Mouse (Mus musculus) midbrain, embryonic 14.5 days (tissue): ENCODE data around the gene Pygo1. TPM values are rescaled to one million over a fixed set of nuclear protein-coding genes. Genes with fewer than 3 reads are reported as not detected.

Source experiments
- ATAC-seq: fragments of 200-750 bp; cut with Nextera tagmentation; 2 replicates; pipeline ENCODE4 v1.8.0; 2017; ENCODE audit warnings: moderate number of reproducible peaks, moderate library complexity; ENCODE audit not compliant: low FRiP score, low TSS enrichment
- DNase-seq: peaks from one replicate; pipeline ENCODE4 v3.0.0-alpha.2; 2015
- H3K27ac ChIP-seq: fragments of 300-500 bp; sonication (generic); replicated peaks from 2 replicates; pipeline ENCODE4 v1.5.1; 2014; ENCODE audit warnings: mild to moderate bottlenecking, low read depth, low read length, moderate library complexity
- H3K27me3 ChIP-seq: fragments of 300-500 bp; sonication (generic); 2 replicates; pipeline ENCODE4 v1.6.1; 2014; ENCODE audit warnings: low read length, control low read depth, mixed read lengths; ENCODE audit not compliant: control insufficient read depth, insufficient read depth
- H3K36me3 ChIP-seq: fragments of 300-500 bp; sonication (generic); 2 replicates; pipeline ENCODE4 v1.6.1; 2014; ENCODE audit warnings: low read length, control low read depth; ENCODE audit not compliant: control insufficient read depth, insufficient read depth
- H3K4me1 ChIP-seq: fragments of 300-500 bp; sonication (generic); 2 replicates; pipeline ENCODE4 v1.6.1; 2014; ENCODE audit warnings: mild to moderate bottlenecking, antibody characterized with exemption, low read length, control low read depth; ENCODE audit not compliant: control insufficient read depth, insufficient read depth
- H3K4me2 ChIP-seq: fragments of 300-500 bp; sonication (generic); 2 replicates; pipeline ENCODE4 v1.6.1; 2014; ENCODE audit warnings: mild to moderate bottlenecking, low read length, moderate library complexity
- H3K4me3 ChIP-seq: fragments of 300-500 bp; sonication (generic); replicated peaks from 2 replicates; pipeline ENCODE4 v1.5.1; 2014; ENCODE audit warnings: low read depth, low read length
- H3K9ac ChIP-seq: fragments of 300-500 bp; sonication (generic); replicated peaks from 2 replicates; pipeline ENCODE4 v1.6.1; 2014; ENCODE audit warnings: mild to moderate bottlenecking, low read length, moderate library complexity
- H3K9me3 ChIP-seq: fragments of 300-500 bp; sonication (generic); 2 replicates; pipeline ENCODE4 v1.6.1; 2016; ENCODE audit warnings: low read length, control low read depth, mixed read lengths; ENCODE audit not compliant: control insufficient read depth
- WGBS: fragments of 180-500 bp; shearing (Covaris S2); extraction: QIAGEN DNeasy Blood & Tissue Kit; methylation state at CpG from one replicate; pipeline ENCODE4 v1.1.7; 2014; 5-methylcytosine and 5-hydroxymethylcytosine counted together
- polyA plus RNA-seq: library from polyadenylated mRNA; unstranded; fragments of >200 nt; fragmentation: Nextera tagmentation; extraction: Ambion mirVana; gene quantifications from 2 replicates; pipeline ENCODE4 v1.2.1, GENCODE M21; 2014

Pygo1 gene
- polyA plus RNA-seq, 1 experiment from 2014 or later = 16.3 TPM

DNA sequence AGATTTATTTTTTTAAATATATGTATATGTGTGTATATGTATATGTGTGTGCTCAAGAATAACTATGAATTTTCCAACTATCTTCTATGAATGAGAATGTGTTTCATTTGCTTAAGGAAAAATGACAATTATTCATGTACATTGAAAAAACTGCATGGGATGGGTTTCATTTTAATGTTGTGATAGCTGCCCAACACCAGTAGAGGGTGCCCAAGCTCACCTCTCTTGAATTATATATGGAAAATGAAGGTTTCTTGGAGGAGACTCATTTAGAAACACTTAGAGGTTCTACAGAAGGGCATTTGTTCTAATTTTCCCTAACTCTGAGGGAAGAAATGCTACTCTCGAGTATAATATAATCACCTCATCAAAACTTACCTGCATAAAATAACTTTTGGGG lies 35.7 kb upstream of the Pygo1 start:
- Histone ChIP-seq H3K36me3 (no peaks in the 10 kb centered on the region), H3K9me3 (no peaks in the 10 kb centered on the region), H3K4me2 (no peak overlapping the region), H3K27ac (no peak overlapping the region), H3K9ac (no peak overlapping the region), H3K4me3 (no peak overlapping the region), H3K27me3 (no peaks in the 10 kb centered on the region), H3K4me1 (no peaks in the 10 kb centered on the region)
- peak; percentile 75 for DNase-seq
- WGBS = 96% methylated on average over 1 of the region's 1 CpGs
- ATAC-seq = no peak

DNA sequence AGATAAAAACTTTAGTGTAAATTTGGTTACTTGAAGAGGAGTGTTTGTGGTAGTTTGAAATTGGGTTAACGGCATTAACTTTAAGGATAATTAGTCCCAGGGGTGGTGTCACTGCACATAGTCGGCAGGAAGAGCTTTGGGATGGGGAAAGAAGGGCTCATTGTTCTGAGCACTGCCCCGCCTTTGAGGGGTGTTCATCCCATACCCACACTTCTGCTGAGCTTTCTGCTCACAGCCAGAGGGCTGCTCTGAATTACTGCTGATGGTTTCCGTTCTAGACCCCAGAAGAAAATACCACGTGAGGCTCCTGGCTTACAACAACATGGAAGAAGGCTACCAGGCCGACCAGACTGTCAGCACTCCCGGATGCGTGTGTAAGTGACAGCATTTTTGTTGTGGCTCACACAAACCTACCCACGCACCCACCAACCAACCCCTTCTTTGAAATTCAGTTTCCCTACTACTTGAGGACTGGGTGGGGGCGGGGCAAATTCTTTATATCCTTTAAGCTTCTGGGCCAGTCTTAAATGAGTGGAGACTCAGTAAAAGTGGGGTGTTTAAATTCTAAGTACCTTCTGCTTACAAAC lies 34.9 kb upstream of the Pygo1 start:
- no peaks in the 10 kb centered on the region for H3K9me3 ChIP-seq
- no peak overlapping the region for H3K27ac ChIP-seq
- H3K4me2 ChIP-seq = no peak overlapping the region
- no peak for DNase-seq
- H3K4me3 ChIP-seq = no peak overlapping the region
- H3K36me3 ChIP-seq = no peaks in the 10 kb centered on the region
- no peak overlapping the region for H3K9ac ChIP-seq
- ATAC-seq = no peak
- WGBS = 88% methylated on average over 10 of the region's 10 CpGs
- H3K27me3 ChIP-seq = no peaks in the 10 kb centered on the region
- no peaks in the 10 kb centered on the region for H3K4me1 ChIP-seq

DNA sequence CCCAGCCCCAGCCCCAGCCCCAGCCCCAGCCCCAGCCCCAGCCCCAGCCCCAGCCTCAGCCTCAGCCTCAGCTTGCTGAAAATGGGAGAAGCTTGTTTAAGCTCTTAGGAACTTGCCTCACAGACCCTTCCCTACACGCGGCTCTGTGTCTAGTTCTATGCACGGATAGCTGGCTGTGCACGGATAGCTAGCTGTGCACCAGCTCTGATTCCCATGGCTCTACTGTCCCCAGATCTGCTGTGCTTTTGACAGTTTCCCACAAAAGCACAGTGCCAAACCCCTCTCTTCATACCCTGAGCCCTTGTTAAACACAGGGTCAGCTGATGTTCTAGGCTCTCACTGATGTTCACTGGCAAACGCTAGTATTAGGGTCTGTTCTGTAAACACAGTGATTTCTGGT lies 32.7 kb upstream of the Pygo1 start:
- DNase-seq (no peak), ATAC-seq (no peak)
- no peaks in the 10 kb centered on the region for H3K27me3 ChIP-seq
- H3K4me2 ChIP-seq = no peak overlapping the region
- H3K4me1 ChIP-seq = no peaks in the 10 kb centered on the region
- WGBS = 95% methylated on average over 5 of the region's 5 CpGs
- H3K9ac ChIP-seq = no peak overlapping the region
- no peaks in the 10 kb centered on the region for H3K36me3 ChIP-seq
- no peak overlapping the region for H3K27ac ChIP-seq
- no peak overlapping the region for H3K4me3 ChIP-seq
- H3K9me3 ChIP-seq = no peaks in the 10 kb centered on the region

DNA sequence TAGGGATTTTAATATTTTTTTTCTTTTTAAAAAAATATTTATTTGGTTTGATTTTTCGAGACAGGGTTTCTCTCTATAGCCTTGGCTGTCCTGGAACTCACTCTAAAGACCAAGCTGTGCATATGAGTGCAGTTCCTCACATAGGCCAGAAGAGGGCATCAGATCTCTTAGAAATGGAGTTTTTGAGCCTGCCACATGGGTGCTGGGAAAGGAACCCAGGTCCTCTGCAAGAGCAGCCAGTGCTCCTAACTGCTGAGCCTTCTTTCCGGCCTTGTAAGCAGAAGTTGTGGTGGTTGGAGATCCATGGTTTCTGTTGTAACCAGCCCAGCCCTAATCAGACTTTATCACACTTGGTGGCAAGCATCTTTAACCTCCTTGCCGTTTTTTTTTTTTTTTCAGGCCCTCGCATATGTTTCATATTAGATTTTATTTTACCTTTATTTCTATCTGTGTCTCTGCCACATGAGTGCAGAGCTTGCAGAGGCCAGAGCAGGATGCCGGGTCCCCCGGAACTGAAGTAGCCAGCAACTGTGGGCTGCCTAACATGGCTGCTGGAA lies 30.6 kb upstream of the Pygo1 start:
- Histone ChIP-seq H3K9me3 (no peaks in the 10 kb centered on the region), H3K4me2 (no peak overlapping the region), H3K27me3 (no peaks in the 10 kb centered on the region), H3K4me3 (no peak overlapping the region), H3K36me3 (no peaks in the 10 kb centered on the region), H3K27ac (no peak overlapping the region), H3K4me1 (no peaks in the 10 kb centered on the region), H3K9ac (no peak overlapping the region)
- 96% methylated on average over 6 of the region's 6 CpGs for WGBS
- no peak for ATAC-seq
- no peak for DNase-seq

DNA sequence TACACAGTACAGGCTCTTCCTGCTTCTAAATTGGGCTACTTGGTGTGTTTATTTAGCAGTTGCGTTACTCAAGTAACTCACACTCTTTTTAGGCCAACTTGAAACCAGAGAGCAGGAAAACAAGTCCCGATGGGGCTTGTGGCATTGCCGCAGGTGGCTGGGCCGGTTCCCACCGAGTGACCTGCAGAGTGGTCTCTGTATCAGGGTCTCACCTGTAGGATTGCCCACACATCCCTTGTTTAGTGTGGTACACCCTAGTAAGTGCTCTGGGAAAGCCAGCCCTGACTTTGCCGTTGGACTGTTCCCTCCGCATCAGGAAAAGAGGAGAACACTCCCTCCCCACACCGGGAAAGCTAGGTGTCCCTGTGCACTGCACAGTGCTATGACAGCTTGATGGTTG lies 23.4 kb upstream of the Pygo1 start:
- Histone ChIP-seq H3K36me3 (no peaks in the 10 kb centered on the region), H3K4me1 (no peaks in the 10 kb centered on the region), H3K4me3 (no peak overlapping the region), H3K27ac (no peak overlapping the region), H3K9me3 (no peaks in the 10 kb centered on the region), H3K9ac (no peak overlapping the region), H3K4me2 (no peak overlapping the region), H3K27me3 (no peaks in the 10 kb centered on the region)
- ATAC-seq (no peak), DNase-seq (no peak)
- WGBS = 92% methylated on average over 8 of the region's 8 CpGs

DNA sequence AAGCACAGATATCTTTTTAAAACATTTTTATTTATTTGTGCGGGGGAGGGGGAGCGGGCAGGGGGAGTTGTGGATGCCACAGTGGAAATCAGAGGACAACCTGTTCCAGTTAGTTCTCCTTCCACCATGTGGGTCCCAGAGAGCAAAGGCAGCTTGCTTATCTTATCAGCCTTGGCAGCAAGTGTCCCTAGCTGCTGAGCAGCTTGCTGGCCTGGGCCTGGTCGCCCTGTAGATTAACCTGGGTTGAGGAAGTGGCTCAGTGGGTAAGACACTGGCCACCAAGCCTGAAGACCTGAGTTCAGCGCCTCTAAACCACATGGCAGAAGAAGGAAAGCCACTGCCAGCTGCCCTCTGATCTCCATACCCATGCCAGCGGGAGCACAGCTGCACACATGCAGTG lies 22.8 kb upstream of the Pygo1 start:
- no peak overlapping the region for H3K4me2 ChIP-seq
- DNase-seq (no peak), ATAC-seq (no peak)
- H3K36me3 ChIP-seq = no peaks in the 10 kb centered on the region
- H3K27me3 ChIP-seq = no peaks in the 10 kb centered on the region
- no peak overlapping the region for H3K9ac ChIP-seq
- no peak overlapping the region for H3K4me3 ChIP-seq
- H3K9me3 ChIP-seq = no peaks in the 10 kb centered on the region
- WGBS = 93% methylated on average over 5 of the region's 5 CpGs
- no peak overlapping the region for H3K27ac ChIP-seq
- no peaks in the 10 kb centered on the region for H3K4me1 ChIP-seq

DNA sequence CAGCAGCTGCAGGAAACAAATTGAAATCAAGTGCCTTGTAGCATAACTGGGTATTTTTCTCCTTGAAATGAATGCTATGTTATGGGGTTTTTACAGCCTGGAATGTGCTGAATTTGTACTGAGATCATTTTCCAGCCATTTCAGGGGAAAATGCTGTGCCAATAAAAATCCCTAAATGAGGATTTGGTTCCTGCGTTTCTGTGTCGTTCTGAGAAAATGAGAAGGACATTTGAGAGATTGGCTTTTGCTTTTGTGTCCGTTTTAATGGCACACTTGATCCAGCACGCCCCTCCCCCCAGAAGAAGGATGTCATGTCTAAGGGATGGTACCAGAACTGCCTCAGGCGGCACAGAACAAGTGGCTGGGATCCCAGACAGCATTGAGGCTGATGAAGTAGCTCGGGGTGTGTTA lies 18.7 kb upstream of the Pygo1 start:
- ATAC-seq (no peak), DNase-seq (no peak)
- no peak overlapping the region for H3K27ac ChIP-seq
- no peak overlapping the region for H3K4me2 ChIP-seq
- no peaks in the 10 kb centered on the region for H3K9me3 ChIP-seq
- H3K27me3 ChIP-seq = no peaks in the 10 kb centered on the region
- no peaks in the 10 kb centered on the region for H3K4me1 ChIP-seq
- H3K36me3 ChIP-seq = no peaks in the 10 kb centered on the region
- no peak overlapping the region for H3K9ac ChIP-seq
- 82% methylated on average over 6 of the region's 6 CpGs for WGBS
- no peak overlapping the region for H3K4me3 ChIP-seq

DNA sequence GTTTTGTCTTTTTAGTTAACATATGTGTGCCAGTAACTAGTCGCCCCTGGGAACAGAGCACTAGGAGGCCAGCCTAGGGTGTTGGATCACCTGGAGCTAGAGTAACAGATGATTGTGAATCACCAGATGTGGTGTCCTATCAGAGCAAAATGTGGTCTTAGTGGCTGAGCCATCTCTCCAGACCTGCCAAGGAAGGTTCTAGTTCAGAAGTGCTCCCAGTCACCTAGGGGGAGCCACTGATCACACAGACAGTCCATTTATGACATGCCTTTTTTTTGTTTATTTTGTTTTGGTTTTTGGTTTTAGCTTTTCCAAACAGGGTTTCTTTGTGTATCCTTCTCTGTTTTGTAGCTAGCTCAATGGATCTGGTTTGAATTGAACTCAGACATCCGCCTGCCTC lies 14.1 kb upstream of the Pygo1 start:
- Histone ChIP-seq H3K36me3 (no peaks in the 10 kb centered on the region), H3K27ac (no peak overlapping the region), H3K27me3 (no peaks in the 10 kb centered on the region), H3K9me3 (no peaks in the 10 kb centered on the region), H3K4me2 (no peak overlapping the region), H3K9ac (no peak overlapping the region), H3K4me1 (no peaks in the 10 kb centered on the region), H3K4me3 (no peak overlapping the region)
- DNase-seq (no peak), ATAC-seq (no peak)
- WGBS = 86% methylated on average over 2 of the region's 2 CpGs

DNA sequence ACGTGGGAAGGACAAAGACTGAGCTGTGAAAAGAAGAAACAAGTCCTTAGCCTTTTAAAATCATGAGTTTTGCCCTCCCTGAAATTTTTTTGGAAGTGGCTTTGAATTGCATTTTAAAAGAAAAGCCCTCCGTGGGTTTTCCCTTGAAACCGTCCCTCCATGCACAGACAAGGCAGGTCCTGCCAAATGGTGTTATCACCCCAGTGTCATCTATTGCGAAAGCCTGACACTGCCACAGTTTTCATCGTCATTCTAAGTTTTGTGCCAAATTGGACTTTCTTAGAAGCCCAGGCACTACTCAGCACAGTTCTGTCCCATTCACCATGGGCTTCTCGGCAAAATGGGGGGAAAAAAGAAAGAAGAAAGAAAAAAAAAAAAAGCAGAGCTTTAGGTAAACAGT lies 11.9 kb upstream of the Pygo1 start:
- H3K27ac ChIP-seq = no peak overlapping the region
- ATAC-seq = no peak
- no peak for DNase-seq
- no peak overlapping the region for H3K9ac ChIP-seq
- 85% methylated on average over 6 of the region's 6 CpGs for WGBS
- no peak overlapping the region for H3K4me3 ChIP-seq
- no peaks in the 10 kb centered on the region for H3K36me3 ChIP-seq
- H3K27me3 ChIP-seq = no peaks in the 10 kb centered on the region
- no peak overlapping the region for H3K4me2 ChIP-seq
- H3K4me1 ChIP-seq = no peaks in the 10 kb centered on the region
- no peaks in the 10 kb centered on the region for H3K9me3 ChIP-seq
